9 mouse cellular contexts compared by ENCODE assay signal in genomic region chr8:57328931-57329341, GRCm38 (mm10). TPM values are rescaled to one million over a fixed set of nuclear protein-coding genes. Genes with fewer than 3 reads are reported as not detected.
DNase-seq lines count a peak whose midpoint lies in the region; ATAC-seq and TF ChIP-seq lines count a peak whose summit lies in the region.
"Had no signal": no experiment of that assay in that cellular context is flagged by ENCODE, and none has a peak within 500 bp of the region (broad histone marks: within the 10 kb centered on the region; RNA-seq: fewer than 3 reads in every experiment).

No protein-coding gene starts in this region.

- H3K4me2 ChIP-seq in kidney, embryonic 16.5 days (replicated peaks; ENCODE audit: low read depth, low read length) = peak overlapping the region; percentile 22; the same call in 1 of the 2 replicates
- H3K4me2 ChIP-seq in forebrain, embryonic 12.5 days = peak overlapping the region; percentile 36
- peak overlapping the region; percentile 59 for H3K4me2 ChIP-seq in intestine, embryonic 15.5 days (replicated peaks)
- H3K4me2 ChIP-seq in myocyte (ENCODE audit: low read depth) = peak overlapping the region; percentile 49

- H3K9ac ChIP-seq in kidney, embryonic 16.5 days (replicated peaks; ENCODE audit: low read length) = no peak overlapping the region
- no peak overlapping the region for H3K9ac ChIP-seq in forebrain, embryonic 12.5 days
- H3K9ac ChIP-seq in intestine, embryonic 15.5 days = no peak overlapping the region

- TF ChIP-seq CTCF in layer of hippocampus, adult 2 months (conservative IDR thresholded peaks at IDR 0.05) = no peak

- no peak for DNase-seq in kidney, postnatal 25 days
- DNase-seq in right cerebral cortex, adult 18-20 months = no peak
- DNase-seq in layer of hippocampus, adult 2 months (ENCODE audit: low spot score in 2 of 2) = no peak

- no peak overlapping the region for H3K27ac ChIP-seq in kidney, embryonic 16.5 days (ENCODE audit: low read length)
- H3K27ac ChIP-seq in forebrain, embryonic 12.5 days = no peak overlapping the region
- peak overlapping the region; percentile 72; the same call in 1 of the 2 replicates for H3K27ac ChIP-seq in intestine, embryonic 15.5 days
- H3K27ac ChIP-seq in layer of hippocampus, adult 2 months = no peak overlapping the region

- peak overlapping the region; percentile 12 for H3K4me3 ChIP-seq in kidney, embryonic 16.5 days (ENCODE audit: low read length)
- peak overlapping the region; percentile 18 for H3K4me3 ChIP-seq in forebrain, embryonic 12.5 days (replicated peaks)
- H3K4me3 ChIP-seq in intestine, embryonic 15.5 days (replicated peaks) = peak overlapping the region; percentile 30
- no peak overlapping the region for H3K4me3 ChIP-seq in myocyte
- no peak overlapping the region for H3K4me3 ChIP-seq in layer of hippocampus, adult 2 months

- 0 out of 2 replicates have a peak, but pooled peaks have one; percentile 25 for ATAC-seq in kidney, embryonic 16.5 days (ENCODE audit: low FRiP score, low TSS enrichment)
- no peak for ATAC-seq in forebrain, embryonic 12.5 days (ENCODE audit: low FRiP score)
- ATAC-seq in intestine, embryonic 15.5 days = peak; percentile 54
- ATAC-seq in megakaryocyte progenitor cell, adult 5-6 weeks (replicated peaks; ENCODE audit: poor library complexity) = no peak

- no peak overlapping the region for H3ac ChIP-seq in myocyte (ENCODE audit: control insufficient read depth, insufficient read length)

- peaks cover 4% of the 10 kb centered on the region; the same call in 1 of the 2 replicates for H3K4me1 ChIP-seq in kidney, embryonic 16.5 days (ENCODE audit: insufficient read depth, low read length)
- H3K4me1 ChIP-seq in forebrain, embryonic 12.5 days = peaks cover 13% of the 10 kb centered on the region
- peaks cover 10% of the 10 kb centered on the region for H3K4me1 ChIP-seq in intestine, embryonic 15.5 days (replicated peaks)

- no peaks in the 10 kb centered on the region for H3K79me2 ChIP-seq in myocyte (ENCODE audit: control insufficient read depth, insufficient read depth)

- no peaks in the 10 kb centered on the region for H3K36me3 ChIP-seq in kidney, embryonic 16.5 days (ENCODE audit: insufficient read depth, low read length)
- no peaks in the 10 kb centered on the region for H3K36me3 ChIP-seq in forebrain, embryonic 12.5 days (replicated peaks)
- no peaks in the 10 kb centered on the region for H3K36me3 ChIP-seq in intestine, embryonic 15.5 days
- H3K36me3 ChIP-seq in myocyte (ENCODE audit: control insufficient read depth, insufficient read depth) = no peaks in the 10 kb centered on the region

- H3K9me3 ChIP-seq in kidney, embryonic 16.5 days (ENCODE audit: low read length) = no peaks in the 10 kb centered on the region
- no peaks in the 10 kb centered on the region for H3K9me3 ChIP-seq in forebrain, embryonic 12.5 days
- H3K9me3 ChIP-seq in intestine, embryonic 15.5 days = no peaks in the 10 kb centered on the region

- H3K27me3 ChIP-seq in kidney, embryonic 16.5 days (ENCODE audit: insufficient read depth, low read length) = peaks cover 98% of the 10 kb centered on the region
- H3K27me3 ChIP-seq in forebrain, embryonic 12.5 days = peaks cover 97% of the 10 kb centered on the region
- peaks cover 46% of the 10 kb centered on the region for H3K27me3 ChIP-seq in intestine, embryonic 15.5 days (replicated peaks)
- peaks cover 63% of the 10 kb centered on the region for H3K27me3 ChIP-seq in myocyte (ENCODE audit: control insufficient read depth, insufficient read depth, insufficient read length)

- no peak for TF ChIP-seq POLR2A in myocyte (IDR thresholded peaks at IDR 0.05; ENCODE audit: insufficient read length, low read depth)

- WGBS in kidney, embryonic 16.5 days = 2% methylated on average over 19 of the region's 19 CpGs
- WGBS in forebrain, embryonic 12.5 days = under 1% methylated on average over 19 of the region's 19 CpGs
- 3% methylated on average over 19 of the region's 19 CpGs for WGBS in intestine, embryonic 15.5 days

TF ChIP-seq in myocyte, 11 proteins besides CTCF, POLR2A, EP300 and RAD21:
- TF ChIP-seq USF1 (IDR thresholded peaks at IDR 0.05; ENCODE audit: low read depth) (no peak), POLR2AphosphoS2 (IDR thresholded peaks at IDR 0.05; ENCODE audit: insufficient read length, low read depth) (no peak), TCF12 (IDR thresholded peaks at IDR 0.05; ENCODE audit: insufficient read depth, poor library complexity, severe bottlenecking) (no peak), SRF (IDR thresholded peaks at IDR 0.05; ENCODE audit: control insufficient read depth, insufficient read length, low read depth) (no peak), CEBPB (IDR thresholded peaks at IDR 0.05; ENCODE audit: insufficient read depth, poor library complexity, severe bottlenecking) (no peak), E2F4 (IDR thresholded peaks at IDR 0.05; ENCODE audit: insufficient read depth) (no peak), REST (IDR thresholded peaks at IDR 0.05; ENCODE audit: insufficient read depth, insufficient read length) (no peak), MYOG (IDR thresholded peaks at IDR 0.05; ENCODE audit: control insufficient read depth in 1 of 3, insufficient read depth in 1 of 3, insufficient read length in 2 of 3, low read depth in 2 of 3) (no peak), MAX (IDR thresholded peaks at IDR 0.05; ENCODE audit: low read depth) (no peak), MYOD1 (IDR thresholded peaks at IDR 0.05; ENCODE audit: control insufficient read depth in 1 of 3, insufficient read length in 2 of 3, low read depth in 2 of 3) (no peak), TCF3 (IDR thresholded peaks at IDR 0.05; ENCODE audit: insufficient read length, low read depth) (no peak)

RNA-seq across cellular contexts. Expression of gene Hand2, which starts 8.2 kb away (rescaled TPM):
- polyA plus RNA-seq in kidney, embryonic 16.5 days (2015; fragmentation: Nextera tagmentation; extraction: Ambion mirVana) = 0.25 and 0.62 TPM in 2 replicates
- not detected in 2 replicates for polyA plus RNA-seq in forebrain, embryonic 12.5 days (2016; fragmentation: Nextera tagmentation; extraction: Ambion mirVana)
- polyA plus RNA-seq in intestine, embryonic 15.5 days (2015; fragmentation: Nextera tagmentation; extraction: Ambion mirVana) = 6.7 and 9.4 TPM in 2 replicates
- polyA plus RNA-seq in myocyte (2012; fragmentation: generic; extraction: Trizol) = not detected
- not detected in 2 replicates for total RNA-seq in megakaryocyte progenitor cell, adult 5-6 weeks (2015)
- total RNA-seq in megakaryocyte progenitor cell, adult 5-6 weeks (2017) = not detected in 2 replicates
- not detected for total RNA-seq in layer of hippocampus, adult 2 months (2021)
- total RNA-seq: left cerebral cortex, postnatal 36 days had no signal

Comparison
In these comparisons a context has a peak if more than half of its experiments do, and no peak if none do; other contexts are left out.
1. ATAC-seq: peak in kidney, embryonic 16.5 days (single experiment) and intestine, embryonic 15.5 days (single experiment); none in forebrain, embryonic 12.5 days (single experiment) and megakaryocyte progenitor cell, adult 5-6 weeks (single experiment).
2. H3K4me3 ChIP-seq: peak in kidney, embryonic 16.5 days (single experiment), forebrain, embryonic 12.5 days (single experiment) and intestine, embryonic 15.5 days (single experiment); none in myocyte (single experiment) and layer of hippocampus, adult 2 months (single experiment).
3. Peak in every context shown above with its lines, with median percentiles within 50 percentile points of each other: H3K4me2 ChIP-seq.